Mouse (Mus musculus): Measurements from ENCODE around the gene Ssbp3.

Ssbp3 gene

DNA sequence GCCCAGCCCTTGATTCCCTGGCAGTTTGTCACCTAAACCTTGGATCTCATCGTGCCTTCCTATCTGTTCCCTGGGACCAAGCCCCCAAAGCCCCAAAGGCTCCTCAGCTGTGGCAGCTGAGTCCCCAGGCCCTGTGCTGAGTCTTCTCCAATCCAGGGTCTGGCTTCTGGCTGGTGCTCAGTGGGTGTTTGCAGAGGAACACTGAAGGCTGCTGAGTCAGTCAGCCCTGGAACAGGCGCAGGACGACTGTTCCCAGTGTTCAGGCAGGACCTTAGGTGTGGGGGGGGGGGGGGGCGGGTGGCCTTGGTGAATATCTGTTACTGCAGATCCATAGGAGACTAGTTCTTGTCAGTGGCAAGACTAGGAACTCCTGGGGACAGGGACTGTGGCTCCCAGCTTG lies 141.4 kb downstream of the Ssbp3 start:
- DNase-seq (ENCODE audit: low spot score): no peak

- DNase-seq (ENCODE audit: low spot score): no peak
These were observed 142.6 kb downstream of the Ssbp3 start for GRCm38 (mm10) chr4:107052962-107053553.

- DNase-seq (ENCODE audit: low spot score): no peak
These were observed 145.6 kb downstream of the Ssbp3 start for GRCm38 (mm10) chr4:107056088-107056487.

DNA sequence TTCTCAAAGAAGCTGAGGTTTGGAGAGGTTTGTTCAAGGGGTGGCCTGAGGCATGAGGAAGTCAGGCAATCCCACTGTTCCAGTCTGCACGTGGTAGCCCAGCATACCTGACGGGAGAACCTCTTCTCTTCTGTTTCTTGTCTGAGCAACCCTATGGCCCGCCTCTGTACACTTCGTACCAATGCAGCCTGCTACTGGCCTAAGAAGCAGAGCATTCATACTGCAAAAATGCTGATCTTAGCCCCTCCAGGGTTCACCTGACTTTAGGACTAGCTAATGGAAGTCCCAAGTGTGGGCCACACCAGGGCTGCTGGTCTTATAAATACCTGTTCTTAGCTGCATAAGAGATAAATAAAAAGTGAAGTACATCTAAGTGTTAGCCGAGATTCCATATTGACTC lies 147.8 kb downstream of the Ssbp3 start:
- DNase-seq (ENCODE audit: low spot score): no peak

GRCm38 (mm10) chr4:107058781-107059180 lies 148.3 kb downstream of the Ssbp3 start:
- no peak for DNase-seq (ENCODE audit: low spot score)

DNA sequence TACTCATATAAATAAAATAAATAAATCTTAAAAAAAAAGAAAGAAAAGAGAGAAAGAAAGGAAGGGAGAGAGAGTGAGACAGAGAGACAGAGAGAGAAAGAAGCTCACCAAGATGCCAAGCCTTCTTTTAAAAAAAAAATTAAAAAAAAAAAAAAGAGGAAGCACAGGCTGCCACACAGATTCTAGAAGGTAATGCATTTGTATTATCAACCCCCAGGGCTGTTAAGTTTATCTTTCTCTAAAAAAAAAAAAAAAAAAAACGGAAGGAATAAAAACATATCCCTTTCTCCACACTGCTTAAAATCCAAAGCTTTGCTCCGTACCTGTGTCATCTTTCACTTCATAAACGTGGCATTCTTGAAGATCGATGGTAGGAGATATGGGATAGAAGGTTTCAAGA lies 151.1 kb downstream of the Ssbp3 start:
- DNase-seq (ENCODE audit: low spot score): no peak

GRCm38 (mm10) chr4:107063214-107063613 lies 152.7 kb downstream of the Ssbp3 start:
- DNase-seq (ENCODE audit: low spot score): no peak

DNA sequence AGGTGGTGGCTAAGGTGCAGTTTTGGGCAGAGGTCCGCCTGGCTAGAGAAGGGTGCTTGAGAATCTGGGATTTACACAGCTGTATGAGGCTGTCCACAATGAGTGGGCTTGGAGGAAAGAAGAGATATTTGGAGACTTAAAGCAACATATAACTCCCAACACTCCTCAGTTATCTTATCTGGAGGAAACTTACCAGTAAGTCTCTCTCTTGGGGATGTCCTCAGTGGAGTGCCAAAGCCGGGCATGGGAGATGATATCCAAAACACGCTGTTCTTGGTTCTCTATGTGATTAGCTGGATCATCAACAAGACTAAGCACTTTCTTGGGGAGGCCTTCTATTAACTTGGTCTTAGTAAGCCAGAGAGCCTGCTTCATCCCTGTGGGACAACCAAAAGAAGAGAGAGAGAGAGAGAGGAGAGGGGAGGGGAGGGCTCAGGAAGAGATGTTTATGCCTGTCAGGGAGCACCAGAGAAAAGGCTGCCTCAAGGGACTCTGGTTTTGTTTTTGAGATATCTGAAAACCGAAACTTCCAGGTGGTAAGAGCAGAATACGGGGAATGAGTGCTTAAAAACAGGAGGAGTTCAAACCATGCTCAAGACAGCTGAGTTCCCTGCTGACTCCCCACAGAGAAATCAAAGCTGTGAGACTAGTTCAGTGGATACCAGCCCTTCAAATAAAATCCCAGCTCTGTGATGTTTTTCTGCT lies 154.0 kb downstream of the Ssbp3 start:
- DNase-seq (ENCODE audit: low spot score): no peak

DNA sequence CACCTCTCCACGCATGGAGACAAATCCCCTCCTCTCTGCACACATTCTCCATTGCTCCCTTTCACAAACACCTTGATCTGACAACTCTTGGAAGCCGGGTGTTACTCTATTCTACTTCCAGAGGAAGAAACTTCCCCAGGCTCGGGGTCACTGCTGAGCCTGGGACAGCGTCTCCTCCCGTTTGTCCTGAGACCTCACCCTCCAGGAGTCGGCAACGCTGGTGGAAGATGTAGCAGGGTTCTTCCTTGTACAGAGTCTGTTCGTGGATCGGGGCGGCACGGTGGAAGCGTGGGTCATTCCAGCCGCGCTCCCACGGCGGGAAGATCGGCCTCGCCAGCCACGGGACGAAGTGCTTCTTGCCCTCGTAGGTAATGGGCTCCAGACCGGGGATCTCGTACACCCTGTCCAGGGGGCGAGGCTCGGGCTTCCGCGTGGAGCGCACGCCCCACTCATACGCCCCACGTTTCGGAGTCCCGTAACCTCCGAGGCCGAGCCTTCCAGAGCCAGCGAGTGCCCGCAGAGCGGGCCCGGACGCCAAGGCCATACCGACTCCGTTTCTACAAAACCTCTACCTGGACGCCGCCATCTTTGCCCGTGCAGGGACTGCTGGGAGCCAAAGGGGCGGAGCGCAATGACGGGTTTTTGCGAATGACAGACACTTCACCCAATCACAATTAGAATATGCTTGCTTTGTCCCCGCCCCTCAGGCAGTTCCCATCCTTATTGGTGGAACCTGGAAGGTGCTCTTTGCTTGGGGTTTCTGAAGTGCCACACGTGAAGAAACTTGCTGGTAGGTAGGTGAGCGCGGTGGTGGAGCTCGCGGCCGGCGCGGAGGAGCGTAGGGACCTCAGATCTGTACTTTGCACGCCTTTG lies 156.0 kb downstream of the Ssbp3 start, which contains the start of the genes Mrpl37 and Cyb5rl:
Gene Mrpl37, minus strand, starts transcription at position 617 of the 873 bp plus-strand sequence.
Gene Cyb5rl, plus strand, starts transcription at position 737 of the 873 bp plus-strand sequence.
- DNase-seq (ENCODE audit: low spot score): peak; percentile 93

- no peak for DNase-seq (ENCODE audit: low spot score)
These were observed 156.8 kb downstream of the Ssbp3 start for GRCm38 (mm10) chr4:107067151-107067840.

DNA sequence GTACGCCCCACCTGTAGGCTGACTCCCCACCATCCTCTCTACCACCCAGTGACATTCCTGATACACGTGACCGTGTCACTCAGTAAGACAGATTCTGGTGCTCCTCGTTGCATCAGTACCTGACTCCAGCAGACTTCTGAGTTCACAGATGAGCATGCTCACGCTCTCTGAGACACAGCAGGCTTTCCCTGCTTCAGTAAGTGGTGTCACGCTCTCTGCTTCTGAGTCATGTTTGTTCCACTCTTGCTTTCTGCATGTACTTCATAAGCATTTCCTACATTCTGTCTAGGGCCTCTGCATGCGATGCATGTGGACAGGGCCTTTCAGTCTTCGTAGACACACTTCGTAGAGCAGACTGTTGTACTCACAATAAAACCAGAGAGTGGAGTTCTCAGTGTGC lies 161.8 kb downstream of the Ssbp3 start:
- DNase-seq (ENCODE audit: low spot score): no peak

DNA sequence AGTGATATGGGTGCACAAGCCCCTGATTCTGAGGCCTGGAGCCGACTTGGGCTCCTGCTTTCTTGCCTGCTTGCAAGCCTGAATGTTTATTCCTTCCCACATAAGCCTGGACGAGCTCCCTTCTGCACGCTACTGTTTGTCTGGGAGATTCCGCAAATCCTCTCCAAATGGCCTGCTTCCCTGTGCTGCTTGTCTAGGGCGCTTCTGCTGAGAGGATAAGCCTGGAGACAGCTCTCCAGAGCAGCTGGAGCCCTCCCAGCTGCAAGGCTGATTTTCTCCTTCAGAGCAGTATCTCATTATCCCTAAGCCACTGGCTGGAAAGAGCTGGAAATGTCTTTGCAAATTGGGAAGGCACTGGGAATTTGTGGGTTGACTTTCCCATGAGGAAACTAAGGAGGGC lies 165.0 kb downstream of the Ssbp3 start:
- DNase-seq (ENCODE audit: low spot score): no peak

- DNase-seq (ENCODE audit: low spot score): no peak
These were observed 168.4 kb downstream of the Ssbp3 start for GRCm38 (mm10) chr4:107078894-107079293.

- DNase-seq (ENCODE audit: low spot score): no peak
These were observed 169.2 kb downstream of the Ssbp3 start for GRCm38 (mm10) chr4:107079716-107080115.

- no peak for DNase-seq (ENCODE audit: low spot score)
These were observed 171.7 kb downstream of the Ssbp3 start for GRCm38 (mm10) chr4:107082185-107082584.

DNA sequence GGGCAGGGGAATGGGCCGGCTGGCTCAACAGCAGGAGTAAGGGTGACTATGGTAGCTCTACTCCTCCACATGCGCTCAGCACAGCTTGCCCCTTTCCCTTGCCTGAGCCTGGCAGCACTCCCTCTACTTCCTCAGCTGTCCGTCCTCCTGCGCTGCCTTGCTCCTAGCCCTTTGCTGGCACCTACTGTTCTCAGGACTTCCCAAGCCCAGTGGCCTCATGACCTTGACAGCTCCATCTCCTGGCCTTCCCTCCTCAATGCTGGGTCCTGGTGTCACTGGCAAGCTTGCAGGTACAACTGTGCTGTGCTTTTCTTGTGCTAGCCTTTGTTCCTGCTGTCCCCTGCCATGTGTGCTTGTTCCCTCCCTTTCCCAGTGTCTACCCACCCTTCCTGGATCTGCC lies 172.6 kb downstream of the Ssbp3 start:
- no peak for DNase-seq (ENCODE audit: low spot score)

GRCm38 (mm10) chr4:107084343-107084742 lies 173.8 kb downstream of the Ssbp3 start:
- DNase-seq (ENCODE audit: low spot score): no peak

DNA sequence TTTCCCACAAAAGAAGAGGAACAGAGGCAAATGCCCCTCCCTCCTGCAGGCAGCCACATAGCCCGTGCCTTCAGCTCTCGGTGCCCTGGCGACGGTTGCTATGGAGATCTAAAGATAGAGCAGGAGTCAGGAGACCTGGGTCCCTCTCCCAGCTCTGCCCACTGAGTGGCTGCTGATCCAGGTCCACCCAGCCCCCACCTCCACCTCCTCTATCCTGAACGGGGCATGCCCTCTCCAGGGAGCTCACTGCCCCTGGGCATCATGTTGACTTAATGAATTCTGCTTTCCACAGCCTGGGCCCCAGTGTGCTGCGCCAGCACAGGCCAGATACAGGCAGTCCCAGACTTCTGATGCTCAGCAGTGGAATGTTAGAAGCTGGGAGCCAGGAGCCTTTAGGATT lies 174.4 kb downstream of the Ssbp3 start:
- no peak for DNase-seq (ENCODE audit: low spot score)

- DNase-seq (ENCODE audit: low spot score): no peak
These were observed 181.2 kb downstream of the Ssbp3 start for GRCm38 (mm10) chr4:107091696-107092095.

- no peak for DNase-seq (ENCODE audit: low spot score)
These were observed 184.1 kb downstream of the Ssbp3 start for GRCm38 (mm10) chr4:107094484-107095187.

- no peak for DNase-seq (ENCODE audit: low spot score)
These were observed 185.5 kb downstream of the Ssbp3 start for GRCm38 (mm10) chr4:107096043-107096442.

Measured in spleen, adult 12 weeks (tissue).